Mouse (Mus musculus) testis, adult 2 months (tissue): ENCODE data around the gene Mfge8. TPM values are rescaled to one million over a fixed set of nuclear protein-coding genes. Genes with fewer than 3 reads are reported as not detected.

ENCODE experiments used
- H3K27ac ChIP-seq: fragments of 200-500 bp; 2 replicates; pipeline ENCODE4 v1.5.1; 2012; ENCODE audit warnings: low read depth, low read length; ENCODE audit not compliant: control insufficient read depth, insufficient read depth
- H3K27me3 ChIP-seq: fragments of 200-500 bp; 2 replicates; pipeline ENCODE4 v1.6.1; 2012; ENCODE audit warnings: mild to moderate bottlenecking, low read length, moderate library complexity; ENCODE audit not compliant: control insufficient read depth, insufficient read depth
- H3K36me3 ChIP-seq: fragments of 200-500 bp; 2 replicates; pipeline ENCODE4 v1.6.1; 2012; ENCODE audit warnings: mild to moderate bottlenecking, low read length; ENCODE audit not compliant: control insufficient read depth, insufficient read depth
- H3K4me1 ChIP-seq: fragments of 200-500 bp; 2 replicates; pipeline ENCODE4 v1.6.1; 2012; ENCODE audit warnings: low read length; ENCODE audit not compliant: control insufficient read depth, insufficient read depth
- H3K4me3 ChIP-seq: fragments of 200-500 bp; 2 replicates; pipeline ENCODE4 v1.5.1; 2012; ENCODE audit warnings: low read depth, mild to moderate bottlenecking, low read length, moderate library complexity, mixed read lengths; ENCODE audit not compliant: control insufficient read depth
- CTCF ChIP-seq: fragments of 200-500 bp; IDR thresholded peaks from 2 replicates; pipeline ENCODE4 v1.5.1; 2012; ENCODE audit warnings: low read depth, mild to moderate bottlenecking, inconsistent platforms, low read length, moderate library complexity; ENCODE audit not compliant: control insufficient read depth, insufficient read depth, insufficient replicate concordance
- POLR2A ChIP-seq: fragments of 200-500 bp; IDR thresholded peaks from 2 replicates; pipeline ENCODE4 v1.6.1; 2012; ENCODE audit warnings: low read depth, mild to moderate bottlenecking, inconsistent platforms, low read length, moderate library complexity; ENCODE audit not compliant: control insufficient read depth
- polyA plus RNA-seq: library from polyadenylated mRNA; depleted of rRNA; stranded (reverse); fragments of >200 nt; gene quantifications from 2 replicates; pipeline ENCODE4 v1.2.3, GENCODE M21; 2012

The Mfge8 gene
- polyA plus RNA-seq, 1 experiment = 82.3 TPM

- Histone ChIP-seq H3K4me3 (no peak overlapping the region), H3K27me3 (no peaks in the 10 kb centered on the region), H3K4me1 (no peaks in the 10 kb centered on the region), H3K36me3 (no peaks in the 10 kb centered on the region), H3K27ac (no peak overlapping the region)
- TF ChIP-seq CTCF (peak; percentile 98), POLR2A (no peak)
These were observed 8.0 kb downstream of the Mfge8 start for GRCm38 (mm10) chr7:79140897-79141296.

GRCm38 (mm10) chr7:79139891-79140591, 8.8 kb downstream of the Mfge8 start:
- Histone ChIP-seq H3K27me3 (no peaks in the 10 kb centered on the region), H3K36me3 (no peaks in the 10 kb centered on the region), H3K4me1 (no peaks in the 10 kb centered on the region), H3K4me3 (no peak overlapping the region), H3K27ac (no peak overlapping the region)
- no peak for TF ChIP-seq CTCF
- no peak for TF ChIP-seq POLR2A

- no peak for TF ChIP-seq POLR2A
- no peak for TF ChIP-seq CTCF
- no peak overlapping the region for H3K27ac ChIP-seq
- H3K4me1 ChIP-seq = no peaks in the 10 kb centered on the region
- H3K36me3 ChIP-seq = no peaks in the 10 kb centered on the region
- H3K27me3 ChIP-seq = no peaks in the 10 kb centered on the region
- no peak overlapping the region for H3K4me3 ChIP-seq
These were observed 9.5 kb downstream of the Mfge8 start for GRCm38 (mm10) chr7:79139328-79139824.

- no peak overlapping the region for H3K27ac ChIP-seq
- H3K4me1 ChIP-seq = peaks cover 3% of the 10 kb centered on the region; the same call in 1 of the 2 replicates
- no peaks in the 10 kb centered on the region for H3K36me3 ChIP-seq
- no peak for TF ChIP-seq CTCF
- TF ChIP-seq POLR2A = no peak
- H3K27me3 ChIP-seq = no peaks in the 10 kb centered on the region
- no peak overlapping the region for H3K4me3 ChIP-seq
These were observed 15.5 kb downstream of the Mfge8 start for GRCm38 (mm10) chr7:79133391-79133790.

- Histone ChIP-seq H3K27me3 (no peaks in the 10 kb centered on the region), H3K4me1 (peaks cover 3% of the 10 kb centered on the region; the same call in 1 of the 2 replicates), H3K27ac (no peak within 1 kb of the TSS), H3K36me3 (no peaks in the 10 kb centered on the region), H3K4me3 (no peak within 1 kb of the TSS)
- TF ChIP-seq CTCF (no peak), POLR2A (no peak)
These were observed 17.9 kb downstream of the Mfge8 start, which contains the start of gene Hapln3 for GRCm38 (mm10) chr7:79130843-79131444. Hapln3 (minus strand) TSS chr7:79131018.

- no peaks in the 10 kb centered on the region for H3K36me3 ChIP-seq
- no peaks in the 10 kb centered on the region for H3K27me3 ChIP-seq
- no peak overlapping the region for H3K4me3 ChIP-seq
- H3K4me1 ChIP-seq = peaks cover 3% of the 10 kb centered on the region; the same call in 1 of the 2 replicates
- H3K27ac ChIP-seq = no peak overlapping the region
- no peak for TF ChIP-seq CTCF
- no peak for TF ChIP-seq POLR2A
These were observed 18.5 kb downstream of the Mfge8 start for GRCm38 (mm10) chr7:79130385-79130784.

GRCm38 (mm10) chr7:79129883-79130282, 19.0 kb downstream of the Mfge8 start:
- TF ChIP-seq CTCF (no peak), POLR2A (no peak)
- Histone ChIP-seq H3K27me3 (no peaks in the 10 kb centered on the region), H3K36me3 (no peaks in the 10 kb centered on the region), H3K27ac (no peak overlapping the region), H3K4me3 (no peak overlapping the region), H3K4me1 (peaks cover 3% of the 10 kb centered on the region; the same call in 1 of the 2 replicates)

- Histone ChIP-seq H3K27ac (no peak overlapping the region), H3K36me3 (no peaks in the 10 kb centered on the region), H3K27me3 (no peaks in the 10 kb centered on the region), H3K4me3 (no peak overlapping the region), H3K4me1 (no peaks in the 10 kb centered on the region)
- no peak for TF ChIP-seq POLR2A
- no peak for TF ChIP-seq CTCF
These were observed 25.4 kb downstream of the Mfge8 start for GRCm38 (mm10) chr7:79123465-79123864.
